Mouse (Mus musculus): ENCODE results near the gene Tmem138.

GRCm38 (mm10) chr19:10580761-10581160 lies 3.6 kb upstream of the Tmem138 start:
- TF ChIP-seq CTCF (IDR thresholded peaks at IDR 0.05; ENCODE audit: borderline replicate concordance, insufficient read depth, low read length), result no peak
- TF ChIP-seq POLR2A (IDR thresholded peaks at IDR 0.05; ENCODE audit: low read depth, low read length), result no peak
